Mouse (Mus musculus): Measurements from ENCODE around the gene Prkca.

- TF ChIP-seq CTCF (IDR thresholded peaks at IDR 0.05; ENCODE audit: insufficient read depth, low read depth, low read length) (no peak), POLR2A (IDR thresholded peaks at IDR 0.05; ENCODE audit: insufficient read depth, low read depth, low read length) (no peak)
These were observed 322.8 kb downstream of the Prkca start for GRCm38 (mm10) chr11:108020889-108021288.

Data from olfactory bulb, adult 2 months (tissue).